Comparison of ENCODE assay signal across 9 mouse cellular contexts in the genomic region with DNA sequence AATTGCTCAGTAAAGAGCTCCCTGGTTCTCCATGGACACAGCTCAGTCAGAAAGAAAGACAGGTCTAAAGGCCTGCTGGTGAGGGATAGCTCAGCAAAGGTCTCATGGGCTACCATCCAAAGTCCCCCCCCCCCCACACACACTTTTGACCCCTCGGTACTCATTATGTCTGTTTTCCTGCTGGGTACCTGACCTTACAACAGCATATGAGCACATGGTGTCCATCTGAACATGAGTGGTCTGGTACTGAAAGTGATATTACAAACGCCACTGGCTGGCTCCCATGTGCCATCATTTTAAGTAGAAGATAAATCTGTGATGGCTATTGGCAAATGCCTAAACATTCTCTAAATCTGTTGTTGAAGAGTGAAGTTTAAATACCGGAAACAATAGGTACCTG. TPM values are rescaled to one million over a fixed set of nuclear protein-coding genes. Genes with fewer than 3 reads are reported as not detected.
DNase-seq lines count a peak whose midpoint lies in the region; ATAC-seq and TF ChIP-seq lines count a peak whose summit lies in the region.
"Had no signal": no experiment of that assay in that cellular context is flagged by ENCODE, and none has a peak within 500 bp of the region (broad histone marks: within the 10 kb centered on the region; RNA-seq: fewer than 3 reads in every experiment).

No protein-coding gene starts in this region.

- H3K27ac ChIP-seq in hindbrain, embryonic 12.5 days = no peak overlapping the region
- no peak overlapping the region for H3K27ac ChIP-seq in hindbrain, embryonic 11.5 days (ENCODE audit: low read depth, low read length)
- H3K27ac ChIP-seq in midbrain, embryonic 13.5 days = no peak overlapping the region
- H3K27ac ChIP-seq in midbrain, postnatal 0 days (ENCODE audit: low read depth, low read length) = no peak overlapping the region
- no peak overlapping the region for H3K27ac ChIP-seq in neural tube, embryonic 14.5 days (ENCODE audit: low read depth, low read length)
- H3K27ac ChIP-seq: embryonic facial prominence, embryonic 10.5 days had no signal

- H3K4me3 ChIP-seq in hindbrain, embryonic 12.5 days = no peak overlapping the region
- no peak overlapping the region for H3K4me3 ChIP-seq in hindbrain, embryonic 11.5 days (ENCODE audit: low read depth, low read length)
- H3K4me3 ChIP-seq in midbrain, embryonic 13.5 days (replicated peaks) = no peak overlapping the region
- H3K4me3 ChIP-seq in midbrain, postnatal 0 days (ENCODE audit: low read depth, low read length) = no peak overlapping the region
- H3K4me3 ChIP-seq in neural tube, embryonic 14.5 days (ENCODE audit: low read depth, low read length) = no peak overlapping the region
- H3K4me3 ChIP-seq: embryonic facial prominence, embryonic 10.5 days; heart, embryonic 12.5 days had no signal

- peaks cover 5% of the 10 kb centered on the region; the same call in 1 of the 2 replicates for H3K4me1 ChIP-seq in hindbrain, embryonic 12.5 days
- H3K4me1 ChIP-seq in hindbrain, embryonic 11.5 days (replicated peaks; ENCODE audit: control insufficient read depth, insufficient read depth, low read length) = no peaks in the 10 kb centered on the region
- peaks cover 3% of the 10 kb centered on the region; the same call in 1 of the 2 replicates for H3K4me1 ChIP-seq in midbrain, embryonic 13.5 days (replicated peaks)
- H3K4me1 ChIP-seq in midbrain, postnatal 0 days (ENCODE audit: insufficient read depth, low read length) = no peaks in the 10 kb centered on the region
- H3K4me1 ChIP-seq in neural tube, embryonic 14.5 days (ENCODE audit: control insufficient read depth, insufficient read depth, low read length) = no peaks in the 10 kb centered on the region
- H3K4me1 ChIP-seq: embryonic facial prominence, embryonic 10.5 days had no signal

- 0 out of 2 replicates have a peak, but pooled peaks have one; percentile 35 for ATAC-seq in hindbrain, embryonic 12.5 days (ENCODE audit: low FRiP score)
- ATAC-seq in hindbrain, embryonic 11.5 days (ENCODE audit: low FRiP score) = no peak
- ATAC-seq in midbrain, embryonic 13.5 days = peak; percentile 50; the same call in 1 of the 2 replicates
- no peak for ATAC-seq in midbrain, postnatal 0 days (ENCODE audit: low FRiP score)
- ATAC-seq in neural tube, embryonic 14.5 days (ENCODE audit: low read depth) = peak; percentile 11; the same call in 1 of the 2 replicates

- no peak overlapping the region for H3K9ac ChIP-seq in hindbrain, embryonic 12.5 days
- no peak overlapping the region for H3K9ac ChIP-seq in hindbrain, embryonic 11.5 days (ENCODE audit: low read depth, low read length)
- no peak overlapping the region for H3K9ac ChIP-seq in midbrain, embryonic 13.5 days (replicated peaks)
- H3K9ac ChIP-seq in midbrain, postnatal 0 days (replicated peaks; ENCODE audit: low read length, poor library complexity, severe bottlenecking) = no peak overlapping the region
- H3K9ac ChIP-seq in neural tube, embryonic 14.5 days (replicated peaks; ENCODE audit: low read depth, low read length) = no peak overlapping the region
- H3K9ac ChIP-seq: forebrain, postnatal 0 days had no signal

- H3K27me3 ChIP-seq in hindbrain, embryonic 12.5 days = no peaks in the 10 kb centered on the region
- no peaks in the 10 kb centered on the region for H3K27me3 ChIP-seq in hindbrain, embryonic 11.5 days (ENCODE audit: control insufficient read depth, insufficient read depth, low read length)
- no peaks in the 10 kb centered on the region for H3K27me3 ChIP-seq in midbrain, embryonic 13.5 days
- no peaks in the 10 kb centered on the region for H3K27me3 ChIP-seq in midbrain, postnatal 0 days (ENCODE audit: insufficient read depth, low read length)
- no peaks in the 10 kb centered on the region for H3K27me3 ChIP-seq in neural tube, embryonic 14.5 days (ENCODE audit: control insufficient read depth, insufficient read depth, low read length)
- H3K27me3 ChIP-seq: heart, embryonic 12.5 days had no signal

- H3K9me3 ChIP-seq in hindbrain, embryonic 12.5 days (replicated peaks) = no peaks in the 10 kb centered on the region
- no peaks in the 10 kb centered on the region for H3K9me3 ChIP-seq in hindbrain, embryonic 11.5 days (ENCODE audit: control insufficient read depth, low read length)
- H3K9me3 ChIP-seq in midbrain, embryonic 13.5 days = no peaks in the 10 kb centered on the region
- H3K9me3 ChIP-seq in midbrain, postnatal 0 days (ENCODE audit: low read length) = no peaks in the 10 kb centered on the region
- H3K9me3 ChIP-seq in neural tube, embryonic 14.5 days (ENCODE audit: control insufficient read depth, low read length) = no peaks in the 10 kb centered on the region
- H3K9me3 ChIP-seq: embryonic facial prominence, embryonic 10.5 days; heart, embryonic 12.5 days had no signal

- DNase-seq in hindbrain, embryonic 11.5 days (ENCODE audit: low spot score) = no peak
- no peak for DNase-seq in midbrain, postnatal 0 days (ENCODE audit: low spot score)
- DNase-seq in yolk sac, embryonic 10.5 days (ENCODE audit: low spot score) = no peak

- no peak overlapping the region for H3K4me2 ChIP-seq in hindbrain, embryonic 12.5 days (replicated peaks)
- no peak overlapping the region for H3K4me2 ChIP-seq in hindbrain, embryonic 11.5 days (replicated peaks; ENCODE audit: low read depth, low read length)
- H3K4me2 ChIP-seq in midbrain, embryonic 13.5 days (replicated peaks) = no peak overlapping the region
- no peak overlapping the region for H3K4me2 ChIP-seq in midbrain, postnatal 0 days (ENCODE audit: low read depth, low read length, poor library complexity, severe bottlenecking)
- H3K4me2 ChIP-seq in neural tube, embryonic 14.5 days (ENCODE audit: low read depth, low read length) = no peak overlapping the region

- WGBS in hindbrain, embryonic 12.5 days = 78% methylated on average over 3 of the region's 3 CpGs
- 71% methylated on average over 3 of the region's 3 CpGs for WGBS in hindbrain, embryonic 11.5 days
- WGBS in midbrain, embryonic 13.5 days = 88% methylated on average over 3 of the region's 3 CpGs
- WGBS in midbrain, postnatal 0 days = 89% methylated on average over 3 of the region's 3 CpGs
- 83% methylated on average over 3 of the region's 3 CpGs for WGBS in neural tube, embryonic 14.5 days

- no peak for TF ChIP-seq CTCF in midbrain, postnatal 0 days (IDR thresholded peaks at IDR 0.05)

- H3K36me3 ChIP-seq in hindbrain, embryonic 12.5 days = no peaks in the 10 kb centered on the region
- no peaks in the 10 kb centered on the region for H3K36me3 ChIP-seq in hindbrain, embryonic 11.5 days (ENCODE audit: control insufficient read depth, insufficient read depth, low read length)
- no peaks in the 10 kb centered on the region for H3K36me3 ChIP-seq in midbrain, embryonic 13.5 days
- no peaks in the 10 kb centered on the region for H3K36me3 ChIP-seq in midbrain, postnatal 0 days (ENCODE audit: insufficient read depth, low read length)
- no peaks in the 10 kb centered on the region for H3K36me3 ChIP-seq in neural tube, embryonic 14.5 days (ENCODE audit: control insufficient read depth, insufficient read depth, low read length)
- H3K36me3 ChIP-seq: embryonic facial prominence, embryonic 10.5 days; heart, embryonic 12.5 days had no signal

RNA-seq across cellular contexts. Expression of gene Ppm1l, which starts 25.8 kb away (rescaled TPM):
- 23.3 and 26.9 TPM in 2 replicates for polyA plus RNA-seq in hindbrain, embryonic 12.5 days (2016; fragmentation: Nextera tagmentation; extraction: Ambion mirVana)
- polyA plus RNA-seq in hindbrain, embryonic 11.5 days (2014; fragmentation: Nextera tagmentation; extraction: Ambion mirVana) = 17.1 and 17.2 TPM in 2 replicates
- 20.9 and 23.8 TPM in 2 replicates for polyA plus RNA-seq in midbrain, embryonic 13.5 days (2015; fragmentation: Nextera tagmentation; extraction: Ambion mirVana)
- total RNA-seq in midbrain, postnatal 0 days (2014; rRNA removed) = 31.3 and 31.8 TPM in 2 replicates
- 17.8 and 20.1 TPM in 2 replicates for polyA plus RNA-seq in midbrain, postnatal 0 days (2015; fragmentation: Nextera tagmentation; extraction: Ambion mirVana)
- 23.3 and 31.7 TPM in 2 replicates for polyA plus RNA-seq in neural tube, embryonic 14.5 days (2014; fragmentation: Nextera tagmentation; extraction: Ambion mirVana)

Comparison
In these comparisons a context has a peak if more than half of its experiments do, and no peak if none do; other contexts are left out.
1. ATAC-seq: peak in hindbrain, embryonic 12.5 days (single experiment), midbrain, embryonic 13.5 days (single experiment) and neural tube, embryonic 14.5 days (single experiment); none in hindbrain, embryonic 11.5 days (single experiment) and midbrain, postnatal 0 days (single experiment).